Comparison of ENCODE assay signal across 23 mouse cellular contexts in the genomic region with DNA sequence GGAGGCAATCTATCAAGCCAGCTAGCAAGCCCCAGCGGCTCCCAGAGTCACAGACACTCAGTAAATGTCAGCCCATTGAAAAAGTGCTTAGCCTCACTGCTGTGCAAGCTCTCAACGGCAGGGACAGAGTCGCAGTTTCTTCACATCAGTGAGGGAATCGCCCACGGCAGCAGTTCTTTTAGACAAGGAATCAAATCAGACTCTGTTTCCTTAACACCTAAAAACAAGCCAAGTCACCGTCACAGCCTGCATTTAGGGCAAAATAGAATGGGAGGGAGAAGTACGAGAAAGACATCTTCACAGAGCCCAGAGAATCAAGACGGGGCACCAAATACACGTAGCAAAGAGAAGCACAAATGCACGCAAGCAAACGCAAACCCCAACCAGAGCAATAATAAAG.
DNase-seq lines count a peak whose midpoint lies in the region; ATAC-seq and TF ChIP-seq lines count a peak whose summit lies in the region.
"Had no signal": no experiment of that assay in that cellular context is flagged by ENCODE, and none has a peak within 500 bp of the region (broad histone marks: within the 10 kb centered on the region; RNA-seq: fewer than 3 reads in every experiment).

No protein-coding gene starts in this region.

- 61% methylated on average over 11 of the region's 11 CpGs for WGBS in neural tube, embryonic 14.5 days
- 81% methylated on average over 11 of the region's 11 CpGs for WGBS in heart, adult 2 months
- WGBS in intestine, embryonic 16.5 days: 78% methylated on average over 11 of the region's 11 CpGs

- no peaks in the 10 kb centered on the region for H3K9me3 ChIP-seq in neural tube, embryonic 14.5 days (ENCODE audit: control insufficient read depth, low read length)
- H3K9me3 ChIP-seq in intestine, embryonic 16.5 days (ENCODE audit: control insufficient read depth, low read length): no peaks in the 10 kb centered on the region
- H3K9me3 ChIP-seq: forebrain, embryonic 15.5 days; heart, embryonic 12.5 days; limb, embryonic 15.5 days; liver, embryonic 15.5 days; megakaryocyte, embryonic 14.5 days; midbrain, embryonic 15.5 days had no signal

- peak; percentile 57; the same call in 1 of the 2 replicates for ATAC-seq in neural tube, embryonic 14.5 days (ENCODE audit: low read depth)
- no peak for ATAC-seq in intestine, embryonic 16.5 days
- ATAC-seq: forebrain, embryonic 15.5 days; midbrain, embryonic 15.5 days had no signal

- 0 out of 2 replicates have a peak overlapping the region, but pooled peaks have one; percentile 29 for H3K27ac ChIP-seq in neural tube, embryonic 14.5 days (ENCODE audit: low read depth, low read length)
- no peak overlapping the region for H3K27ac ChIP-seq in heart, adult 2 months
- no peak overlapping the region for H3K27ac ChIP-seq in intestine, embryonic 16.5 days (ENCODE audit: low read length)
- H3K27ac ChIP-seq: forebrain, embryonic 15.5 days; hindbrain, embryonic 14.5 days; kidney, postnatal 0 days; limb, embryonic 15.5 days; liver, embryonic 15.5 days; midbrain, embryonic 15.5 days; stomach, postnatal 0 days had no signal

- TF ChIP-seq POLR2A in heart, adult 2 months (IDR thresholded peaks at IDR 0.05; ENCODE audit: insufficient read depth, low read depth, low read length): no peak

- TF ChIP-seq CTCF in heart, adult 2 months (IDR thresholded peaks at IDR 0.05): no peak

- intact Hi-C loops in heart, adult 2 months (cut with DNase I): no loop called here
- intact Hi-C loops in heart, postnatal 14 days (cut with DNase I): no loop called here

- no peaks in the 10 kb centered on the region for H3K27me3 ChIP-seq in neural tube, embryonic 14.5 days (ENCODE audit: control insufficient read depth, insufficient read depth, low read length)
- no peaks in the 10 kb centered on the region for H3K27me3 ChIP-seq in heart, adult 2 months (ENCODE audit: control insufficient read depth, insufficient read depth, low read length)
- H3K27me3 ChIP-seq in intestine, embryonic 16.5 days (replicated peaks; ENCODE audit: control insufficient read depth, insufficient read depth, low read length): no peaks in the 10 kb centered on the region
- H3K27me3 ChIP-seq: forebrain, embryonic 15.5 days; heart, embryonic 12.5 days; limb, embryonic 15.5 days; liver, embryonic 15.5 days; megakaryocyte, embryonic 14.5 days; midbrain, embryonic 15.5 days had no signal

- no peak overlapping the region for H3K4me3 ChIP-seq in neural tube, embryonic 14.5 days (ENCODE audit: low read depth, low read length)
- H3K4me3 ChIP-seq in heart, adult 2 months: no peak overlapping the region
- H3K4me3 ChIP-seq in intestine, embryonic 16.5 days (ENCODE audit: low read length): no peak overlapping the region
- H3K4me3 ChIP-seq: forebrain, embryonic 15.5 days; heart, embryonic 12.5 days; limb, embryonic 15.5 days; liver, embryonic 15.5 days; megakaryocyte, embryonic 14.5 days; midbrain, embryonic 15.5 days had no signal

- TF ChIP-seq EP300 in heart, adult 2 months (IDR thresholded peaks at IDR 0.05; ENCODE audit: insufficient read depth, low read depth, low read length): no peak

- no peaks in the 10 kb centered on the region for H3K36me3 ChIP-seq in neural tube, embryonic 14.5 days (ENCODE audit: control insufficient read depth, insufficient read depth, low read length)
- H3K36me3 ChIP-seq in heart, adult 2 months (ENCODE audit: control insufficient read depth, insufficient read depth, low read length): no peaks in the 10 kb centered on the region
- no peaks in the 10 kb centered on the region for H3K36me3 ChIP-seq in intestine, embryonic 16.5 days (ENCODE audit: control insufficient read depth, insufficient read depth, low read length)
- H3K36me3 ChIP-seq: forebrain, embryonic 15.5 days; heart, embryonic 12.5 days; limb, embryonic 15.5 days; liver, embryonic 15.5 days; midbrain, embryonic 15.5 days had no signal

- peak; percentile 71 for DNase-seq in right cerebral cortex, adult 18-20 months
- DNase-seq in right cerebral cortex, postnatal 4 days: no peak
- DNase-seq in left cerebral cortex, adult 18-20 months (ENCODE audit: low spot score in 2 of 2): peak; percentile 52 to 71
- peak; percentile 77 for DNase-seq in telencephalon, adult 2 months (ENCODE audit: low read depth, low spot score)
- no peak for DNase-seq in heart, adult 2 months
- no peak for DNase-seq in heart, postnatal 14 days
- DNase-seq: adrenal gland, adult 2 months; cerebellum, postnatal 14 days; embryo, embryonic 11 days; kidney, adult 11 months; layer of hippocampus, postnatal 36 days; thymus, postnatal 36 days had no signal

- H3K4me1 ChIP-seq in neural tube, embryonic 14.5 days (ENCODE audit: control insufficient read depth, insufficient read depth, low read length): no peaks in the 10 kb centered on the region
- H3K4me1 ChIP-seq in heart, adult 2 months (ENCODE audit: control insufficient read depth, insufficient read depth, low read length): no peaks in the 10 kb centered on the region
- no peaks in the 10 kb centered on the region for H3K4me1 ChIP-seq in intestine, embryonic 16.5 days (ENCODE audit: control insufficient read depth, insufficient read depth, low read length)
- H3K4me1 ChIP-seq: forebrain, embryonic 15.5 days; heart, embryonic 12.5 days; limb, embryonic 15.5 days; liver, embryonic 15.5 days; megakaryocyte, embryonic 14.5 days had no signal

- no peak overlapping the region for H3K4me2 ChIP-seq in neural tube, embryonic 14.5 days (ENCODE audit: low read depth, low read length)
- H3K4me2 ChIP-seq in intestine, embryonic 16.5 days (ENCODE audit: low read depth, low read length): no peak overlapping the region
- H3K4me2 ChIP-seq: forebrain, embryonic 15.5 days; heart, embryonic 12.5 days; hindbrain, embryonic 14.5 days; limb, embryonic 15.5 days; liver, embryonic 15.5 days; midbrain, embryonic 15.5 days had no signal

- H3K9ac ChIP-seq in neural tube, embryonic 14.5 days (replicated peaks; ENCODE audit: low read depth, low read length): no peak overlapping the region
- no peak overlapping the region for H3K9ac ChIP-seq in heart, adult 2 months (ENCODE audit: low read depth, low read length)
- no peak overlapping the region for H3K9ac ChIP-seq in intestine, embryonic 16.5 days (ENCODE audit: low read depth, low read length)
- H3K9ac ChIP-seq: forebrain, embryonic 15.5 days; heart, embryonic 12.5 days; hindbrain, embryonic 14.5 days; limb, embryonic 15.5 days; liver, embryonic 15.5 days; midbrain, embryonic 15.5 days had no signal

- H3K79me2 ChIP-seq in heart, adult 2 months (replicated peaks; ENCODE audit: control insufficient read depth, insufficient read depth, low read length): no peaks in the 10 kb centered on the region

Comparison
In these comparisons a context has a peak if more than half of its experiments do, and no peak if none do; other contexts are left out.
1. DNase-seq: peak in right cerebral cortex, adult 18-20 months (single experiment), left cerebral cortex, adult 18-20 months (2 of 2) and telencephalon, adult 2 months (single experiment); none in right cerebral cortex, postnatal 4 days (single experiment), heart, adult 2 months (0 of 2) and heart, postnatal 14 days (0 of 2).